Mouse (Mus musculus): ENCODE measurements around the gene Hid1. TPM values are rescaled to one million over a fixed set of nuclear protein-coding genes. Genes with fewer than 3 reads are reported as not detected.

The Hid1 gene
- polyA plus RNA-seq, 1 experiment from 2014 or later: 9.6 TPM

GRCm38 (mm10) chr11:115372737-115373136 lies 5.2 kb upstream of the Hid1 start:
- Histone ChIP-seq H3K27me3 (replicated peaks; ENCODE audit: low read depth, poor library complexity, severe bottlenecking) (peaks cover 96% of the 10 kb centered on the region), H3K27ac (replicated peaks) (no peak overlapping the region), H3K36me3 (replicated peaks) (no peaks in the 10 kb centered on the region), H3K4me3 (no peak overlapping the region), H3K4me1 (peaks cover 12% of the 10 kb centered on the region), H3K9me3 (no peaks in the 10 kb centered on the region)
- 51% methylated on average over 2 of the region's 2 CpGs for WGBS
- no peak for DNase-seq (ENCODE audit: low spot score)

DNA sequence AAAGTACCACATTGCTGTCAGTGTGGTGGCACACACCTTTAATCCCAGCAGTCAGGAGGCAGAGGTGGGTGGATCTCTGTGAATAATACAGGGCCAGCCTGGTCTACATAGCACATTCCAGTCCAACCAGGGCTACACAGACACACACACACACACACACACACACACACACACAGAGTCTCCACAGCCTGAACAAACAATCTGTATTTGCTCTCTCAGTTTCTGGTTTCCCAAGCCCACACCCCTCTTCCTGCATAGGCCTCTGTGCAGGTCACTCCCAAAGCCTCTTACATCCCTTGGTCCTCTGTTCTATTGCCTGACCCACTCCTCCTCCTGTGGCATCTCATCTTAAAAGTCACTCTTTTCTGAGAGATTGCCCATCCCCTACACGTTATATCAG lies 4.5 kb upstream of the Hid1 start:
- Histone ChIP-seq H3K27ac (replicated peaks) (no peak overlapping the region), H3K36me3 (replicated peaks) (no peaks in the 10 kb centered on the region), H3K4me3 (no peak overlapping the region), H3K4me1 (peaks cover 19% of the 10 kb centered on the region), H3K27me3 (replicated peaks; ENCODE audit: low read depth, poor library complexity, severe bottlenecking) (peaks cover 100% of the 10 kb centered on the region), H3K9me3 (no peaks in the 10 kb centered on the region)
- 60% methylated on average over 1 of the region's 1 CpGs for WGBS
- DNase-seq (ENCODE audit: low spot score): no peak

- Histone ChIP-seq H3K36me3 (replicated peaks) (no peaks in the 10 kb centered on the region), H3K27me3 (replicated peaks; ENCODE audit: low read depth, poor library complexity, severe bottlenecking) (peaks cover 100% of the 10 kb centered on the region), H3K4me3 (no peak overlapping the region), H3K27ac (replicated peaks) (no peak overlapping the region), H3K9me3 (no peaks in the 10 kb centered on the region), H3K4me1 (peaks cover 26% of the 10 kb centered on the region)
- no peak for DNase-seq (ENCODE audit: low spot score)
- WGBS: 69% methylated on average over 8 of the region's 8 CpGs
Observed at GRCm38 (mm10) chr11:115371354-115371753, 3.8 kb upstream of the Hid1 start.

- Histone ChIP-seq H3K36me3 (replicated peaks) (no peaks in the 10 kb centered on the region), H3K27ac (replicated peaks) (no peak overlapping the region), H3K9me3 (no peaks in the 10 kb centered on the region), H3K27me3 (replicated peaks; ENCODE audit: low read depth, poor library complexity, severe bottlenecking) (peaks cover 100% of the 10 kb centered on the region), H3K4me1 (peaks cover 33% of the 10 kb centered on the region), H3K4me3 (no peak overlapping the region)
- 60% methylated on average over 7 of the region's 7 CpGs for WGBS
- DNase-seq (ENCODE audit: low spot score): no peak
Observed at GRCm38 (mm10) chr11:115370368-115370767, 2.8 kb upstream of the Hid1 start.

- WGBS: 2% methylated on average over 28 of the region's 28 CpGs
- Histone ChIP-seq H3K27ac (replicated peaks) (peak overlapping the region; percentile 72), H3K36me3 (replicated peaks) (no peaks in the 10 kb centered on the region), H3K9me3 (no peaks in the 10 kb centered on the region), H3K4me3 (peak overlapping the region; percentile 66), H3K4me1 (peaks cover 30% of the 10 kb centered on the region), H3K27me3 (replicated peaks; ENCODE audit: low read depth, poor library complexity, severe bottlenecking) (peaks cover 83% of the 10 kb centered on the region)
- peak; percentile 37 for DNase-seq (ENCODE audit: low spot score)
Observed at GRCm38 (mm10) chr11:115366706-115367394, 706 bp downstream of the Hid1 start.

GRCm38 (mm10) chr11:115366039-115366705 lies 1.4 kb downstream of the Hid1 start:
- Histone ChIP-seq H3K36me3 (replicated peaks) (no peaks in the 10 kb centered on the region), H3K27me3 (replicated peaks; ENCODE audit: low read depth, poor library complexity, severe bottlenecking) (peaks cover 77% of the 10 kb centered on the region), H3K4me1 (peaks cover 30% of the 10 kb centered on the region), H3K27ac (replicated peaks) (no peak overlapping the region), H3K9me3 (no peaks in the 10 kb centered on the region), H3K4me3 (peak overlapping the region; percentile 66)
- no peak for DNase-seq (ENCODE audit: low spot score)
- WGBS: 42% methylated on average over 7 of the region's 7 CpGs

GRCm38 (mm10) chr11:115364136-115364535 lies 3.4 kb downstream of the Hid1 start:
- H3K27me3 ChIP-seq (replicated peaks; ENCODE audit: low read depth, poor library complexity, severe bottlenecking): peaks cover 56% of the 10 kb centered on the region

DNA sequence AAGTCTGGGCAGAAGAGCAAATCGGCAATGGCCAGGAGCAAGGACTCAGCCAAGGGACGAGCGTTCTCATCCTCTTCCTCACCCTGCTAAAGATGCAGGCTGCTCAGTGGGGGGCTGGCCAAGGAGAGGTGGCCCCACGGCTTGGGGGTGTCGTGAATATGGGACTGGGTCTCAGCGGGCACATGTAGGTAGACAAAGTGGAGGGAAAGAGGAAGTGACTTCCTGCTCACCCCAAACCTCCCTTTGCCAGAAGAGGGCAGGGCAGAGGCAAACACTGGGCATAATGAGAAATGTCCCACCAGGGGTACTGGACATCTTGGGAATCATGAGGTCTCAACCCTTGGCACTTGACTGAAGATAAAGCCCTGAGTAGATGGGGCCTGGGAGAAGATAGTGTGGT lies 7.8 kb downstream of the Hid1 start:
- no peak overlapping the region for H3K4me3 ChIP-seq

More at GRCm38 (mm10) chr11:115364136-115364535, 3.4 kb downstream of the Hid1 start:
- H3K4me3 ChIP-seq: no peak overlapping the region
- no peaks in the 10 kb centered on the region for H3K36me3 ChIP-seq (replicated peaks)
- peaks cover 43% of the 10 kb centered on the region for H3K4me1 ChIP-seq
- no peaks in the 10 kb centered on the region for H3K9me3 ChIP-seq
- WGBS: 87% methylated on average over 3 of the region's 3 CpGs
- no peak overlapping the region for H3K27ac ChIP-seq (replicated peaks)
- no peak for DNase-seq (ENCODE audit: low spot score)

GRCm38 (mm10) chr11:115359293-115359692 lies 8.3 kb downstream of the Hid1 start:
- Histone ChIP-seq H3K27me3 (replicated peaks; ENCODE audit: low read depth, poor library complexity, severe bottlenecking) (peaks cover 43% of the 10 kb centered on the region), H3K36me3 (replicated peaks) (no peaks in the 10 kb centered on the region), H3K4me3 (0 out of 2 replicates have a peak overlapping the region, but pooled peaks have one; percentile 11), H3K4me1 (peaks cover 25% of the 10 kb centered on the region), H3K27ac (replicated peaks) (peak overlapping the region; percentile 74), H3K9me3 (no peaks in the 10 kb centered on the region)
- 46% methylated on average over 3 of the region's 3 CpGs for whole genome bisulfite sequencing
- no peak for DNase-seq (ENCODE audit: low spot score)

More for the DNA sequence above, 7.8 kb downstream of the Hid1 start:
- no peaks in the 10 kb centered on the region for H3K9me3 ChIP-seq
- DNase-seq (ENCODE audit: low spot score): no peak
- WGBS: 57% methylated on average over 6 of the region's 6 CpGs
- peaks cover 25% of the 10 kb centered on the region for H3K4me1 ChIP-seq
- H3K36me3 ChIP-seq (replicated peaks): no peaks in the 10 kb centered on the region
- peaks cover 43% of the 10 kb centered on the region for H3K27me3 ChIP-seq (replicated peaks; ENCODE audit: low read depth, poor library complexity, severe bottlenecking)
- H3K27ac ChIP-seq (replicated peaks): peak overlapping the region; percentile 74

GRCm38 (mm10) chr11:115358468-115358867 lies 9.1 kb downstream of the Hid1 start:
- Histone ChIP-seq H3K4me3 (no peak overlapping the region), H3K9me3 (no peaks in the 10 kb centered on the region), H3K4me1 (peaks cover 21% of the 10 kb centered on the region), H3K27ac (replicated peaks) (peak overlapping the region; percentile 74), H3K27me3 (replicated peaks; ENCODE audit: low read depth, poor library complexity, severe bottlenecking) (peaks cover 39% of the 10 kb centered on the region), H3K36me3 (replicated peaks) (no peaks in the 10 kb centered on the region)
- WGBS: 19% methylated on average over 5 of the region's 5 CpGs
- peak; percentile 75 for DNase-seq (ENCODE audit: low spot score)

DNA sequence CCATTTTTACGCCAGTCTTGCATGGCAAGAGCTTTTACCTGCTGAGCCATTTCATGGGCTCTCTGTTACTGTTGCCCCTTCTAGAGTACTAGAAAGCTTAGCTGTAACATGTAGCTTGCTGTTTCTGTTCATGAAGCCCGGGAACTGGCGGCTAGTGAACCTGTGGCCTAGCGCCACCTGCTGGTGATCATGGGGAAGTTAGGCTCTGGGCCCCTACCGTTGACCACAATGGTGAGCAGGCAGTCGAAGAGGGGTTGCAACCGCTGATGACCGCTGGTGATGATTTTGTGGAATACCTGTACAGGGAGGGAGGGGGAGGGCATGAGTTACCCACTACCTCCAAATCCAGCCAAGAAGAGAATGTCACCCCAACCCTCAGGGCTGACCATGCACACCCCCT lies 13.4 kb downstream of the Hid1 start:
- peak; percentile 87 for DNase-seq (ENCODE audit: low spot score)

DNA sequence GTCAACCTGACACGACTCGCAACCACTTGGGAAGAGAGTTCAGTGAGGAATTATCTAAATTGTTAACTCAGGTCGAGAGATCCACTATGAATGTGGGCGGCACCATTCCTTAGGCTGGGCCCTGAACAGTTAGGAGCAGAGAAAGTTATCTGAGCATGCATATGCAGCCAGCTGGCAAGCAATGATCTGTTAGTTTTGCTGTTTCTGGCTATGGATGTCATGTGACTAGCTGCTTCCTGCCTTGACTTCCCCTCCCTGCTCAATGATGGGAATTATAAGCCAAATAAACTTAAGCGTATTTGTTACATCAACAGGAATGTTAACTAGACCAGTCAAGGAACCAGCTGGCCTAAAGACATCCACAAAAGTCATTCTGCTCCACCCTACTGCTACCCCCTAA lies 14.2 kb downstream of the Hid1 start:
- H3K27me3 ChIP-seq (replicated peaks; ENCODE audit: low read depth, poor library complexity, severe bottlenecking): peaks cover 84% of the 10 kb centered on the region

More for the DNA sequence above, 13.4 kb downstream of the Hid1 start:
- WGBS: 8% methylated on average over 8 of the region's 8 CpGs
- H3K27ac ChIP-seq (replicated peaks): no peak overlapping the region
- 0 out of 2 replicates have a peak overlapping the region, but pooled peaks have one; percentile 13 for H3K4me3 ChIP-seq
- H3K36me3 ChIP-seq (replicated peaks): 0 out of 2 replicates have a peak, but pooled peaks cover 7% of the 10 kb centered on the region
- no peaks in the 10 kb centered on the region for H3K9me3 ChIP-seq
- peaks cover 9% of the 10 kb centered on the region for H3K4me1 ChIP-seq
- H3K27me3 ChIP-seq (replicated peaks; ENCODE audit: low read depth, poor library complexity, severe bottlenecking): peaks cover 76% of the 10 kb centered on the region

DNA sequence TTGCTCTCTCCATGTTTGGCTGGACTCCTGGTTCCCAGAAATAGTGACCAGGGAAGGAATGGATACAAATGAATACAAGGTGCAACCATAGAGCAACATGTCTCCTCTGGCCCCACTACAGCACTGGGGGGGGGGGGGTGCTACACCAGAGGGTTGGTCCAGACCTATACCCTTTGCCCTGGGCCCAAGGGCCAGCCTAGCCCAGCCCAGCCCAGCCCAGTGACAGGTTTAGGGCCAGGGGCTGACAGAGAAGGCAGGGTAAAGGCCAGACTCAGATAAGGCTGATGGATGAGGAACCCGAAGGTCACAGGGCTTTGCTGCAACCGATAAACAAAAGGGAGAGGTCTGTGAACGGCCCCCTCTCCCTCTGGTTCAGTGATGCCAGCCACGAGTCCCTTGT lies 17.6 kb downstream of the Hid1 start:
- Histone ChIP-seq H3K9me3 (no peaks in the 10 kb centered on the region), H3K27ac (replicated peaks) (no peak overlapping the region), H3K27me3 (replicated peaks; ENCODE audit: low read depth, poor library complexity, severe bottlenecking) (peaks cover 88% of the 10 kb centered on the region), H3K4me1 (peaks cover 31% of the 10 kb centered on the region), H3K36me3 (replicated peaks) (0 out of 2 replicates have a peak, but pooled peaks cover 7% of the 10 kb centered on the region), H3K4me3 (no peak overlapping the region)
- no peak for DNase-seq (ENCODE audit: low spot score)
- 81% methylated on average over 4 of the region's 4 CpGs for WGBS

More for the DNA sequence above, 14.2 kb downstream of the Hid1 start:
- H3K27ac ChIP-seq (replicated peaks): no peak overlapping the region
- 0 out of 2 replicates have a peak, but pooled peaks cover 7% of the 10 kb centered on the region for H3K36me3 ChIP-seq (replicated peaks)
- H3K4me1 ChIP-seq: peaks cover 7% of the 10 kb centered on the region
- no peak overlapping the region for H3K4me3 ChIP-seq
- DNase-seq (ENCODE audit: low spot score): no peak
- no peaks in the 10 kb centered on the region for H3K9me3 ChIP-seq
- WGBS: 91% methylated on average over 5 of the region's 5 CpGs

All from embryonic facial prominence, embryonic 10.5 days (tissue).